Mouse (Mus musculus): Measurements from ENCODE around the gene Sdcbp2.

Gene Sdcbp2

DNA sequence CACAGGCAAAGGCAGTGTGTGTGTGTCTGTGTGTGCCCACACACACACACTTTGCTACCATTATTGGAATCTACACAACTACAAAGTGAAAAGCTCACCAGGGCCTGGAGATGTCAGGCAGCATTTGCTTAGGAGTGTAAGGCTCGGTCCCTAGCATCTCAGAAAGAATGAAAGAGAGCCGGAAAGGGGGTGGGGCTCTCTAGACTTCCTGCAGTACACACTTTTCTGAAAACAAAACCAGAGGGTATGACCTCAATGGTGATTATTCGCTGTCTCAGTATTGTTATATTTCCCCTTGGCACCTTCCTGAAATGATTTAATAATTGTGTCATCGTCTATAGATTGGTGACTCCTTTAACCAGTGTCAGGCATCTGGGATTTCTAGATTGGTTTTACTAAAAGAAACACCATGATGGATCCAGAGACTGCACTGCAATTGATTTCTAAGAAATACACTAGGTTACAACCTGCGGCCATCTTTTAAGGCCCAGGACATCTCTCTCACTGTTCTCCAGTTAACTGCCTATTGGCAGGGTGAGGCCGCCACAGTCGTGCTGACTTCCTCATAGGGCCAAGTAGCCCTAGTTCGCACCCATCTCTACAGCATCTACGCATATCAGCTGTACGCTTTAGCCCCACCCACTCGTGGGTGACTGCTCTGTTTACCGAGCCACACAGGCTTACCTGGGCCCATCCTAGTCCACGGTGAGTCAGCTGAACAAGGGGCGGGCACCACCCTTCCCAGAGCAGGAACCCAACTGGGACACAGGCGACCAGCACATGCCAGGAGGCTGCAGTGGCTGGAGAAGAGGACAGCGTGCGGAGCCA is at the start of gene Sdcbp2:
TSS of gene Sdcbp2 (plus strand) at position 750 of the 828 bp plus-strand sequence.
- no peak for DNase-seq (ENCODE audit: low read depth, low spot score)

GRCm38 (mm10) chr2:151524324-151525041 is 47.9 kb upstream of the Sdcbp2 start:
- no peak for DNase-seq (ENCODE audit: low read depth, low spot score)

DNA sequence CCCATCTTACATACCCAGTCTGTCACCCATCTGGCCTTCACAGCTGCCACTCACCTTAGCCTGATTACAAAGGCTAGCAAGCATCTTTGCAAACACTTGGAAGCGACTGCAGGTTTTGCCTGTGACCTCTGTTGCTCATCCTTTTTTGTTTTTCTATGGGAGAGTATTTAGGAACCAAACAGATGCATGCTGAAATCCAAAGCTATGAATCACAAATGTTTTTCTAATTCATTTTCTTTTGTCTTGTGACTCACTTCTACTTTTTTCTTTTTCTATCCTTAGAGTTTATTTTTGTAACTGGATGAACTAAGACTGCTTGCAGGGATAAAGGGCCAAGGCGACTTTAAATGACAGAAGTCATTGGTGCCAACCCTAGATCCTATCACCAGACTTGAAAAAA is 46.9 kb upstream of the Sdcbp2 start:
- DNase-seq (ENCODE audit: low read depth, low spot score): no peak

DNA sequence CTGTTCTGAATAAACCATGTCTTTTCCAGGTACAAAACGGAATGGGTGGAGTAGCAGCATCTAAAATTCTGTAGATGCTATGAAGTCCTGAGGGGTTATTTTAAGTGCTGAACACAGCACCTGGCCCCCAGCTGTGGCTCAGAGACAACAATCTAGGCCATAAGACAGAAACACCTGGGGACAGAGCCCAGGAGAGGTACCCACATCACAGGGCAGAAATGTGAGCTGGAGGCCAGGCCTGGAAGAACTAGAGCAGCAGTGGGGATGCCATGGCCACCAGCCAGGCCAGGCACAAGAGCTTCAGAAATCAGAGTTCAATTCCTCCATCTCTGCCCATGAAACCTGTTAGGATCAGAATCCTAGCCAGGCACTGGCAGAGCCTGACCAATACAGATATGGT is 44.4 kb upstream of the Sdcbp2 start:
- DNase-seq (ENCODE audit: low read depth, low spot score): no peak

- no peak for DNase-seq (ENCODE audit: low read depth, low spot score)
Observed at GRCm38 (mm10) chr2:151529169-151529568, 43.3 kb upstream of the Sdcbp2 start.

DNA sequence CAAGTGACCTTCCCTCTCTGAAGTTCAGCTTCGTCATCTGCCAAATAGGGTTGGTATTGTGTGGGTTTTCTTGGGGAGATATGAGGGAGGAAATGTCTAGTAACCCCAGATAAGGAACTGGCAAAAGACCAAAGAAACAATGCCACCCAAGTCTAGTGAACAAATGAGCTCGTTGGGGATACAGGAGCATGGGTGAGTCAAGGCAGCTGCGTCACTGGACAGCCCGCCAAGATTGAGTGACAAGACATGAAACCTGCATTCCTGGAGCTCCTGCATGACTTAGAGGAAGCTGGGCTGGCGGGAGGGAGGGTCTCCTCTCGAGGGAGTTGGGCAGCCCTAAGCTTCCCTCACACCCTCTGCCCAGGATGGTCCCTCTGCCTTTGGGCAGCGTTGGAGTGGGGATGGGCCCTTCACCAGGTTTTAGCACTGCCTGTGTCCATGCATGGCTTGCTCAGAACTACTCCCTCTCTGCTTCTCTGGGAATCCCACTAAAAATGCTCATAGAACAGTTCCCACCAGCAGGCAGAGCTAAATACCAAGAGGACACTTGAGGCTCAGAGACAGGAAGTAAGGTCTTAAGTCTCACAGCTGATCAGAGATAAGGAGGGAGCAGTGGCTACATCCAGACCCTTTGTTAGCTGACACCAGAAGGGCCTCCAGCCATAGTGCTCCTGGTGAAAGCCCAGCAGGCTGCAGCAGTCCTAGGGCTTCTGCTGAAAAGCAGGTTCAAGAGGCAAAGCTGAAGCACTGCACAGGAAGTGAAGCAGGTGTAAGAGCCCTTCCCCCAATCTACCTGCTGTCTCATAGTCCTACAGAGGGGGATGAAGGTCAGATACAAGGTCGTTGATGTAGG is 41.8 kb upstream of the Sdcbp2 start:
- no peak for DNase-seq (ENCODE audit: low read depth, low spot score)

DNA sequence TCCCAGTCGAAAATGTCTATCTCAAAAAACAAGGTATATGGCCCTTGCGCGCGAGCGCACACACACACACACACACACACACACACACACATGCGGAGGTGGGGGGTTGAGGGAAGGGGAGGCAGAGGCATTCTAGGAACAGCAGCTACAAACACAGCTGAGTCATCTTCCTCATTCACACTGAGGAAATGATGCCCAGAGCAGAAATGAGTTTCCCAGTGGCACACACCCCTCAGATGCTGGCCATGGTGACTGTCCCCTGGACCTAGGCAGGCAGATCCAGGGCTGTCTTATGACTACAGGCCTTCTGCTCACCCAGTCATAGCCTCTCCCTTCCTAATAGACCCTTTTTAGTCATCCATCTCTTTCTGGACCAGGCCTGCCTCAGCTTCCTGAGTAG is 38.8 kb upstream of the Sdcbp2 start:
- DNase-seq (ENCODE audit: low read depth, low spot score): no peak

- no peak for DNase-seq (ENCODE audit: low read depth, low spot score)
Observed at GRCm38 (mm10) chr2:151535961-151536617, 36.3 kb upstream of the Sdcbp2 start.

DNA sequence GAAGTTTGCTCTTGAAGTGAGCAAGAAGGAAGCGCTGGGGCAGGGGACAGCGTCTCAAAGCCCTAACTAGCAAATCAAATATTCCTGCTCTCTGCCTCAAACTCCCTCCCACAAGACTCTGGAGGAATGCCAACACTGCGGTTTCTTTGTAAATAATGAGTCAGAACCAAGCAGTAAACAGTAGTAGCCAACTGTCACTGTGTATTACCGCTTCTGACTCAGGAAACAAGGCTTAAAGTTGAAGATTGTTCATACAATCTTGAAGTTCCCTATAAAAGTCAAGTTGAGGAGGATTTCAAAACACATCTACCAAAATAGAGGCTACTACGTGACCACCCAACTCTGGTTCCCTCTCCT is 35.8 kb upstream of the Sdcbp2 start:
- no peak for DNase-seq (ENCODE audit: low read depth, low spot score)

DNA sequence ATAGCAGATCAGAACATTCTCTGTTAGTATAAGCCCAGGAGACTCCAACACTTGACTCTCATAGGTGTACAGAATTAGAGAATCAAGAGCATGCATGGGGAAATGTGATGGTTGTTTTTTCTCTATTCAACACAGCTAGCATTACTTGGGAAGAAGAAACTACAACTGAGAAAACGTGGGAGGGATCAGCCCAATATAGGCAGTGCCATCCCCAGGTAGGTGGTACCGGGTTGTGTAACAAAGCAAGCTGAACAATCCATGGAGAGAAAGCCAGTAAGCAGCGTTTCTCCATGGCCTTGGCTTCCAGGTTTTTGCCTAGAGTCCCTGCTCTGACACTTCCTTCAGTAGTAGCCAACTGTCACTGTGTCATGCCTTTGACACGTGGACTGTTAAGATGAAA is 33.8 kb upstream of the Sdcbp2 start:
- DNase-seq (ENCODE audit: low read depth, low spot score): peak; percentile 48

DNA sequence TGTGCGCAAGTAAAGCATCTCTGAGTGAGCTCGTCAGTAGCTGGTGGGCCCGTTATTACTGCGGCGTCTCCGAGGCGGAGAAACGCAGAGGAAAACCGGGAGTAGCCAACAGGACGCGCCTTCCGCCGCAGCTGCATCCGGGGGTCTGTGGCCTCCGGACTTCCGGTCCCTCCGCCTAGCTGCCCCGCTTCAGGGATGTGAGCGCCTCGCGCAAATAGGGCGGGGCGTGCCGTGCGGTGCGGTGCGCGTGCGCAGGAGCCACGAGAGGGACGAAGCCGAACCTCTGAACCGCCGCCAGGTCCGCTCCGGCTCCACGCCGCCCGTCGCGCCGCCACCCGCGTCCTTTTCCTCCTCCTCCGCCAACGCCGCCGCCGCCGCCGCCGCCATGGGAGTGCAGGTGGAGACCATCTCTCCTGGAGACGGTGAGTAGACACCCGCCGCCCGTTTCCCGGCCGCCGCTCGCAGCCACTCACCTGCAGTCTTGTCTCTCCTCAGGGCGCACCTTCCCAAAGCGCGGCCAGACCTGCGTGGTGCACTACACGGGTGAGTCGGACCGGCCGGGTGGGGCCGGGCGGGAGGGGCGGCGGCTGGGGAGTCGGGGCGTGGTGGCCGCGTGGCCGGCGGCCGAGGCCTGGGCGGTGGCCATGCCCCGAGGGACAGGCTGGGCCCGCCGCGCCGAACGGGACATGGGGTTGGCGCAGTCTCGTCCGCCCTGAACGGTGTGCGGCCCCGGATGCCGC is 29.9 kb upstream of the Sdcbp2 start, which contains the start of gene Fkbp1a:
TSS of gene Fkbp1a (plus strand) at position 161 of the 740 bp plus-strand sequence.
- DNase-seq (ENCODE audit: low read depth, low spot score): peak; percentile 91

- peak; percentile 39 for DNase-seq (ENCODE audit: low read depth, low spot score)
Observed at GRCm38 (mm10) chr2:151543063-151543895, 29.1 kb upstream of the Sdcbp2 start.

DNA sequence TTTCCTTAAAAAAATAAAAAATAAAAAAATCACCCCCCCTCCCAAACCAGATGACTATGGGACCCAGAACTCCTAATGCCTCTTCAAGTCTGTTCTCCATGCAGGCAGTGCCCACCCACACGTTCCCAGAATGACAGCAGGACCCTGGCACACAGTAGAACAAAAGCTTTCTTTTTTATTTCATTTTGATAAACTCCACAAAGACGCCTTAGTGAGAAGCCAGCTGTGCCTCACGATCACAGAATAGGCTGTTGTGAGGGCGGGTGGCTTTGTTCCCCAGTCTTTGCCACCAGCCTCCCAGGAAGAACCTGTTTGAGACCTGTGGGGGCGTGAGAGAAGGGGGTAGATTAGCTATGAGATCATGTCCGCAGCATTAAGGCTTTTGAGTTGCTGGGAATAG is 27.7 kb upstream of the Sdcbp2 start:
- peak; percentile 73 for DNase-seq (ENCODE audit: low read depth, low spot score)

DNA sequence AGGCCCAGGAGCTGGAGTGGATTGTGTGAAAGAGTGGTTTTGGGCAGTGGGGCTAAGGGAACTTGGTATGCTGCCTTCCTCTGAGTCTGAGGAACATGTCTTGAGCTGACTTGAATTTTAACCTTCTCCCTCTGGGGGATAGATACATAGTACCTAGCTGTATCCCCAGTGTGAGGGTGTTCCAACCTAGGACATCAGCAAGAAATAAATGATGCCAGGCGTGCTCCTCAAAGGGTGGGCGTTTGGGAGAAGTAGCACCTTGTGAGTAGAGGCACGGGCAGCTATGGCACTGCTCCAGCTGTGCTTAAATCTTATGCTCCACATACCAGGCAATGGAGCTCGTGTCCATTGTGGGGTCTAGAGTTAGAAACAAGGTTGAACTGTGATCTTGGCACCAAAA is 25.9 kb upstream of the Sdcbp2 start:
- no peak for DNase-seq (ENCODE audit: low read depth, low spot score)

DNA sequence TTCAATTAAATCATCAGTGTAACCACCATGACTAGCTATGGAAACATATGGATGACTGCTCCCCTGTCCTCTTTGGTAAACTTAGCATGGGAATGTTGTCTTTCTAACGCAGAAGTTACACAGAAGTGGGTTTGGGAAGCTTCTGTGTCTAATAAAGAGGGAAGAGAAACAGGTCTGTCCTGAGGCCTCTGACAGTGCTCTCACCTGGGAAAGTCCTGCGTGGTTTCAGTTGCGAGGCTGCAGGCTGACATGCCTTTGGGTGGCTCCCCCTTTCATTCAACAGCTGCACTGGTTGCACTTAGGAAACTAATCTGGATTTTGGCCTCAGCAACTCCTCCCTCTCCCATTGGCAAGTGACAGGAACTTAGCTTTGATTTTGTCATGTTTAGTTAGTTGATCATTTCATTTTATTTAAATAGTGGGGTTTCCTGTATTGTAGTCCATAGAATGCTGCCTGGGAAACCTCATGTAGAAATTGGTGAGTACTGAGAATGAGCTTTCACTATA is 22.8 kb upstream of the Sdcbp2 start:
- DNase-seq (ENCODE audit: low read depth, low spot score): no peak

- no peak for DNase-seq (ENCODE audit: low read depth, low spot score)
Observed at GRCm38 (mm10) chr2:151562930-151563921, 9.2 kb upstream of the Sdcbp2 start.

DNA sequence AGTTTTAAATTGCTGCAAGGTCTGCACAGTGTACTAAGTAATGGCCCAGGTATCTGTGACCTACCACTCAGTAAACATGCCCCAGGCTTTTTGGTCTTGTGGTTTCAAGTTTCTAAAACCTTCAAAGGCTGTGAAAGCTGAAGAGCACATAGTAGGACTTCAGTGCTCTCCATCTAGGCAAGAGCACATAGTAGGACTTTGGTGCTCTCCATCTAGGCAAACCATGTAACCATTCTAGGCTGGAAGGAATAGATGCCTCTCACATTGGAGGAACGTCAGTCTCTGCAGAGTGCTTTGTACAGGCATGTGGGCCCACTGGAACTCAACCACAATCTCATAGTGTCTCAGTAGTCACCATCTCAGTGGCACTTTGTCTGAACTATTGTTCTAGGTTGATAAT is 8.4 kb upstream of the Sdcbp2 start:
- DNase-seq (ENCODE audit: low read depth, low spot score): no peak

DNA sequence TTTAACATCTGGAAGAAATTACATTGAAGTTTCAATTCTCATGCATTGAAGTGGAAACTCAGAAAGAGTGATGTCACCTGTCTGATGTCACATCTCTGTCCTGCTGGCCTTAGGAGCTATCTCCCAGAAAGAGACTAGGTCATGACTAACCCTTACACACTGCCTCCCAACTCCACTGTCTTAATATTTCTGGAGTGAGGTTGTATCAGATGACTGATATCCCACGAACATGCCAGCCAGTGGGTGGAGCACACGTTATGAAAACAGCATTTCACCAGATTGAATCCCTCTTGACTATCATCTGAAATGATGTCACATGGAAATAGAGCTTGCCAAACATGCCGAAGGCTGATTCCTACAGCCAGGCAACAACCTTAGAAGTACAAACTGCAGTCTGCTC is 7.4 kb upstream of the Sdcbp2 start:
- no peak for DNase-seq (ENCODE audit: low read depth, low spot score)

GRCm38 (mm10) chr2:151566856-151567255 is 5.6 kb upstream of the Sdcbp2 start:
- no peak for DNase-seq (ENCODE audit: low read depth, low spot score)

Data from telencephalon, adult 2 months (tissue).